Mouse (Mus musculus) limb, embryonic 13.5 days (tissue): ENCODE measurements around the gene Ceacam10. TPM values are rescaled to one million over a fixed set of nuclear protein-coding genes. Genes with fewer than 3 reads are reported as not detected.
A peak's percentile ranks its signal among the peaks of the same experiment; 100 is the strongest.
"Not testable (repeated sequence)": the region's sequence is repeated elsewhere in the genome, so short reads cannot be mapped to it uniquely, and the experiment has no call there.

Experiments used
- ATAC-seq: fragments of 200-750 bp; cut with Nextera tagmentation; 2 replicates; pipeline ENCODE4 v1.8.0; 2017; ENCODE audit warnings: low read depth, moderate number of reproducible peaks, moderate TSS enrichment; ENCODE audit not compliant: low FRiP score
- H3K27ac ChIP-seq: fragments of 300-500 bp; sonication (generic); 2 replicates; pipeline ENCODE4 v1.5.1; 2015; ENCODE audit warnings: inconsistent platforms, mild to moderate bottlenecking, moderate library complexity
- H3K27me3 ChIP-seq: fragments of 300-500 bp; sonication (generic); 2 replicates; pipeline ENCODE4 v1.6.1; 2015; ENCODE audit warnings: mild to moderate bottlenecking, inconsistent platforms
- H3K36me3 ChIP-seq: fragments of 300-500 bp; sonication (generic); 2 replicates; pipeline ENCODE4 v1.6.1; 2015; ENCODE audit warnings: inconsistent platforms, mild to moderate bottlenecking, moderate library complexity
- H3K4me1 ChIP-seq: fragments of 300-500 bp; sonication (generic); 2 replicates; pipeline ENCODE4 v1.6.1; 2015; ENCODE audit warnings: inconsistent platforms
- H3K4me2 ChIP-seq: fragments of 300-500 bp; sonication (generic); replicated peaks from 2 replicates; pipeline ENCODE4 v1.6.1; 2015; ENCODE audit warnings: inconsistent platforms, mild to moderate bottlenecking, moderate library complexity
- H3K4me3 ChIP-seq: fragments of 300-500 bp; sonication (generic); 2 replicates; pipeline ENCODE4 v1.5.1; 2015; ENCODE audit warnings: moderate library complexity, mild to moderate bottlenecking, inconsistent platforms
- H3K9ac ChIP-seq: fragments of 300-500 bp; sonication (generic); 2 replicates; pipeline ENCODE4 v1.6.1; 2015; ENCODE audit warnings: mild to moderate bottlenecking, inconsistent platforms
- H3K9me3 ChIP-seq: fragments of 300-500 bp; sonication (generic); 2 replicates; pipeline ENCODE4 v1.6.1; 2016; ENCODE audit warnings: inconsistent platforms
- WGBS: fragments of 180-500 bp; shearing (Covaris S2); methylation state at CpG from one replicate; pipeline ENCODE4 v1.1.7; 2015; 5-methylcytosine and 5-hydroxymethylcytosine counted together
- polyA plus RNA-seq: library from polyadenylated mRNA; unstranded; fragments of >200 nt; fragmentation: Nextera tagmentation; extraction: Ambion mirVana; gene quantifications from 2 replicates; pipeline ENCODE4 v1.2.1, GENCODE M21; 2015

Ceacam10 gene
- 0.39 TPM in 1 of 2 replicates, not detected in the other for polyA plus RNA-seq

- H3K4me1 ChIP-seq, H3K36me3 ChIP-seq, H3K9ac ChIP-seq, H3K27ac ChIP-seq, H3K4me2 ChIP-seq, H3K27me3 ChIP-seq, H3K4me3 ChIP-seq, ATAC-seq, H3K9me3 ChIP-seq: not testable (repeated sequence)
- WGBS = 39% methylated on average over 4 of the region's 4 CpGs
Measured at GRCm38 (mm10) chr7:24776918-24777317, at the start of gene Ceacam10. Gene Ceacam10 (plus strand): TSS chr7:24777206.

- Histone ChIP-seq H3K27me3 (no peaks in the 10 kb centered on the region), H3K9me3 (0 out of 2 replicates have a peak, but pooled peaks cover 4% of the 10 kb centered on the region), H3K4me2 (peak overlapping the region; percentile 48), H3K4me3 (0 out of 2 replicates have a peak overlapping the region, but pooled peaks have one; percentile 11), H3K9ac (no peak overlapping the region), H3K36me3 (no peaks in the 10 kb centered on the region), H3K4me1 (peaks cover 8% of the 10 kb centered on the region), H3K27ac (no peak overlapping the region)
- ATAC-seq = no peak
- WGBS = 18% methylated on average over 16 of the region's 17 CpGs
Measured at GRCm38 (mm10) chr7:24735970-24736670, 40.9 kb upstream of the Ceacam10 start.

GRCm38 (mm10) chr7:24750695-24751094 lies 26.3 kb upstream of the Ceacam10 start:
- no peak overlapping the region for H3K27ac ChIP-seq
- no peaks in the 10 kb centered on the region for H3K4me1 ChIP-seq
- no peaks in the 10 kb centered on the region for H3K36me3 ChIP-seq
- no peak overlapping the region for H3K9ac ChIP-seq
- no peak overlapping the region for H3K4me3 ChIP-seq
- WGBS = 44% methylated on average over 4 of the region's 4 CpGs
- no peak for ATAC-seq
- H3K27me3 ChIP-seq = no peaks in the 10 kb centered on the region
- H3K4me2 ChIP-seq = no peak overlapping the region
- H3K9me3 ChIP-seq = no peaks in the 10 kb centered on the region

- 75% methylated on average over 2 of the region's 2 CpGs for WGBS
- Histone ChIP-seq H3K4me3 (no peak overlapping the region), H3K4me1 (no peaks in the 10 kb centered on the region), H3K27me3 (no peaks in the 10 kb centered on the region), H3K27ac (no peak overlapping the region), H3K4me2 (no peak overlapping the region), H3K9me3 (no peaks in the 10 kb centered on the region), H3K36me3 (no peaks in the 10 kb centered on the region), H3K9ac (no peak overlapping the region)
- no peak for ATAC-seq
Measured at GRCm38 (mm10) chr7:24751610-24752009, 25.4 kb upstream of the Ceacam10 start.

- H3K4me1 ChIP-seq = no peaks in the 10 kb centered on the region
- no peak overlapping the region for H3K9ac ChIP-seq
- H3K27me3 ChIP-seq = no peaks in the 10 kb centered on the region
- no peak overlapping the region for H3K4me2 ChIP-seq
- H3K4me3 ChIP-seq = no peak overlapping the region
- ATAC-seq = no peak
- 84% methylated on average over 5 of the region's 5 CpGs for WGBS
- no peaks in the 10 kb centered on the region for H3K9me3 ChIP-seq
- H3K27ac ChIP-seq = no peak overlapping the region
- H3K36me3 ChIP-seq = no peaks in the 10 kb centered on the region
Measured at GRCm38 (mm10) chr7:24753476-24753875, 23.5 kb upstream of the Ceacam10 start.

GRCm38 (mm10) chr7:24758520-24758919 lies 18.5 kb upstream of the Ceacam10 start:
- H3K9me3 ChIP-seq = no peaks in the 10 kb centered on the region

GRCm38 (mm10) chr7:24760211-24760610 lies 16.8 kb upstream of the Ceacam10 start, which contains the start of gene Cd177:
Gene Cd177 (minus strand): TSS chr7:24760311.
- 67% methylated on average over 6 of the region's 6 CpGs for WGBS
- ATAC-seq = no peak
- no peak within 1 kb of the TSS for H3K9ac ChIP-seq
- H3K36me3 ChIP-seq = no peaks in the 10 kb centered on the region
- H3K4me2 ChIP-seq = no peak within 1 kb of the TSS
- H3K27ac ChIP-seq = no peak within 1 kb of the TSS
- H3K27me3 ChIP-seq = no peaks in the 10 kb centered on the region
- H3K4me1 ChIP-seq = no peaks in the 10 kb centered on the region
- no peaks in the 10 kb centered on the region for H3K9me3 ChIP-seq
- H3K4me3 ChIP-seq = no peak within 1 kb of the TSS

More at GRCm38 (mm10) chr7:24758520-24758919, 18.5 kb upstream of the Ceacam10 start:
- no peaks in the 10 kb centered on the region for H3K4me1 ChIP-seq
- no peak for ATAC-seq
- no peaks in the 10 kb centered on the region for H3K36me3 ChIP-seq
- H3K9ac ChIP-seq = no peak overlapping the region
- 90% methylated on average over 1 of the region's 1 CpGs for WGBS
- no peaks in the 10 kb centered on the region for H3K27me3 ChIP-seq
- H3K4me2 ChIP-seq = no peak overlapping the region
- no peak overlapping the region for H3K4me3 ChIP-seq
- no peak overlapping the region for H3K27ac ChIP-seq

GRCm38 (mm10) chr7:24761161-24761560 lies 15.8 kb upstream of the Ceacam10 start:
- no peak for ATAC-seq
- Histone ChIP-seq H3K9me3 (no peaks in the 10 kb centered on the region), H3K36me3 (no peaks in the 10 kb centered on the region), H3K27me3 (no peaks in the 10 kb centered on the region), H3K27ac (no peak overlapping the region), H3K9ac (no peak overlapping the region), H3K4me2 (no peak overlapping the region), H3K4me1 (no peaks in the 10 kb centered on the region), H3K4me3 (no peak overlapping the region)
- WGBS = 77% methylated on average over 6 of the region's 6 CpGs

GRCm38 (mm10) chr7:24762574-24762973 lies 14.4 kb upstream of the Ceacam10 start:
- Histone ChIP-seq H3K36me3 (no peaks in the 10 kb centered on the region), H3K9ac (no peak overlapping the region), H3K9me3 (no peaks in the 10 kb centered on the region), H3K27ac (no peak overlapping the region), H3K27me3 (no peaks in the 10 kb centered on the region), H3K4me1 (no peaks in the 10 kb centered on the region), H3K4me2 (no peak overlapping the region), H3K4me3 (no peak overlapping the region)
- ATAC-seq = no peak
- 89% methylated on average over 8 of the region's 8 CpGs for WGBS

- Histone ChIP-seq H3K27me3 (no peaks in the 10 kb centered on the region), H3K4me2 (no peak overlapping the region), H3K9me3 (no peaks in the 10 kb centered on the region), H3K4me1 (no peaks in the 10 kb centered on the region), H3K27ac (no peak overlapping the region), H3K4me3 (no peak overlapping the region), H3K9ac (no peak overlapping the region), H3K36me3 (no peaks in the 10 kb centered on the region)
- ATAC-seq = no peak
Measured at GRCm38 (mm10) chr7:24771361-24771760, 5.6 kb upstream of the Ceacam10 start.

- Histone ChIP-seq H3K4me1 (no peaks in the 10 kb centered on the region), H3K4me3 (no peak overlapping the region), H3K9me3 (no peaks in the 10 kb centered on the region), H3K36me3 (no peaks in the 10 kb centered on the region), H3K27me3 (no peaks in the 10 kb centered on the region), H3K27ac (no peak overlapping the region), H3K9ac (no peak overlapping the region), H3K4me2 (no peak overlapping the region)
- no peak for ATAC-seq
- 68% methylated on average over 3 of the region's 3 CpGs for WGBS
Measured at GRCm38 (mm10) chr7:24773942-24774535, 3.0 kb upstream of the Ceacam10 start.

- Histone ChIP-seq H3K9ac (no peak overlapping the region), H3K27ac (no peak overlapping the region), H3K4me1 (no peaks in the 10 kb centered on the region), H3K27me3 (no peaks in the 10 kb centered on the region), H3K4me2 (no peak overlapping the region), H3K9me3 (no peaks in the 10 kb centered on the region), H3K36me3 (no peaks in the 10 kb centered on the region), H3K4me3 (no peak overlapping the region)
- 76% methylated on average over 2 of the region's 2 CpGs for WGBS
- no peak for ATAC-seq
Measured at GRCm38 (mm10) chr7:24776145-24776544, 861 bp upstream of the Ceacam10 start.
